Mouse (Mus musculus) CD8-positive naive resting alpha-beta T cell, adult 2 months (primary cell): Measurements from ENCODE around the gene Mrvi1.

ENCODE experiments used
- DNase-seq, 2 experiments: peaks; one replicate each; pipeline ENCODE4 v3.0.0; 2022; ENCODE audit warnings: low read depth in 2 of 2, low spot score in 2 of 2

Mrvi1 gene

GRCm38 (mm10) chr7:110981036-110981435, 1.2 kb downstream of the Mrvi1 start:
- no peak for DNase-seq

- no peak for DNase-seq
Measured at GRCm38 (mm10) chr7:110977699-110978392, 4.4 kb downstream of the Mrvi1 start.

- DNase-seq: no peak
Measured at GRCm38 (mm10) chr7:110973450-110973849, 8.8 kb downstream of the Mrvi1 start.

GRCm38 (mm10) chr7:110972796-110973195, 9.5 kb downstream of the Mrvi1 start:
- DNase-seq: no peak

- no peak for DNase-seq
Measured at GRCm38 (mm10) chr7:110967373-110967772, 14.9 kb downstream of the Mrvi1 start.

GRCm38 (mm10) chr7:110966853-110967252, 15.4 kb downstream of the Mrvi1 start:
- DNase-seq: no peak

- peak in 1 of 2 experiments; percentile 38 for DNase-seq
Measured at GRCm38 (mm10) chr7:110965387-110965786, 16.9 kb downstream of the Mrvi1 start.

- DNase-seq: no peak
Measured at GRCm38 (mm10) chr7:110963655-110963997, 18.6 kb downstream of the Mrvi1 start.

GRCm38 (mm10) chr7:110962943-110963654, 19.2 kb downstream of the Mrvi1 start:
- no peak for DNase-seq

GRCm38 (mm10) chr7:110962497-110962896, 19.8 kb downstream of the Mrvi1 start:
- no peak for DNase-seq

- peak; percentile 32 to 44 for DNase-seq
Measured at GRCm38 (mm10) chr7:110956422-110957170, 25.7 kb downstream of the Mrvi1 start.

- DNase-seq: no peak
Measured at GRCm38 (mm10) chr7:110955576-110955975, 26.7 kb downstream of the Mrvi1 start.

GRCm38 (mm10) chr7:110954072-110954858, 28.0 kb downstream of the Mrvi1 start:
- no peak for DNase-seq

- DNase-seq: no peak
Measured at GRCm38 (mm10) chr7:110953210-110953609, 29.1 kb downstream of the Mrvi1 start.

- DNase-seq: no peak
Measured at GRCm38 (mm10) chr7:110950621-110950925, 31.7 kb downstream of the Mrvi1 start.

- DNase-seq: no peak
Measured at GRCm38 (mm10) chr7:110949785-110950620, 32.3 kb downstream of the Mrvi1 start.

GRCm38 (mm10) chr7:110948579-110948978, 33.7 kb downstream of the Mrvi1 start:
- DNase-seq: no peak

- no peak for DNase-seq
Measured at GRCm38 (mm10) chr7:110947616-110948015, 34.6 kb downstream of the Mrvi1 start.

- DNase-seq: peak in 1 of 2 experiments; percentile 49
Measured at GRCm38 (mm10) chr7:110946731-110947130, 35.5 kb downstream of the Mrvi1 start.

GRCm38 (mm10) chr7:110944321-110944720, 37.9 kb downstream of the Mrvi1 start:
- DNase-seq: no peak
